Comparison of ENCODE assay signal across 8 mouse cellular contexts in the genomic region with DNA sequence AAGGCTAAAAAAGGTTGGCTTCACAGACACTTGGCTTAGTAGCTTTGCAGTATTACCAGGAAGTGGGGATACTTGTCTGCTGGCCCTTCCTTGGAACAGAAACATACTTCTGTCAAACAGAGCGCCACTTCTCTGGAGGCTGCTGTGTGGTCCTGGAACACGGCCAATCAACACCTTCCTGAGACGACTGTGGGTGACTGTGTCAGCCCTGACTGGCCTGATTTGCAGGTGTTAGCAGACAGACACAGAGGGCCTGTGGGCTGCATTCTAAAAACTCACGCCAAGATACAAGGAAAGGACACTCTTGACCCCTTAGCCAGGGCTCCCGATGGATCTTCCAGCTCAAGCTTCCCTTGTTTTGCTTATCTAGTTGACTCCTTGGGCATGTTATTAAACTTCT. TPM values are rescaled to one million over a fixed set of nuclear protein-coding genes. Genes with fewer than 3 reads are reported as not detected.
A peak's percentile ranks its signal among the peaks of the same experiment; 100 is the strongest.
DNase-seq lines count a peak whose midpoint lies in the region; ATAC-seq and TF ChIP-seq lines count a peak whose summit lies in the region.

No protein-coding gene starts in this region.

- DNase-seq in heart, postnatal 36 days, result no peak
- DNase-seq in midbrain, embryonic 10.5 days (ENCODE audit: low spot score), result no peak
- no peak for DNase-seq in limb, embryonic 14.5 days (ENCODE audit: low spot score)
- no peak for DNase-seq in left cerebral cortex, adult 11 months (ENCODE audit: low spot score)
- no peak for DNase-seq in cerebellum, postnatal 4 days (ENCODE audit: low spot score in 2 of 2)

- WGBS in heart, embryonic 14.5 days, result 32% methylated on average over 5 of the region's 5 CpGs
- 93% methylated on average over 5 of the region's 5 CpGs for WGBS in midbrain, embryonic 10.5 days
- 81% methylated on average over 5 of the region's 5 CpGs for WGBS in midbrain, embryonic 16.5 days
- 62% methylated on average over 5 of the region's 5 CpGs for WGBS in limb, embryonic 14.5 days
- 66% methylated on average over 5 of the region's 5 CpGs for WGBS in stomach, embryonic 14.5 days

- no peak overlapping the region for H3K4me2 ChIP-seq in heart, embryonic 14.5 days (ENCODE audit: low read length)
- H3K4me2 ChIP-seq in midbrain, embryonic 16.5 days (ENCODE audit: low read length), result no peak overlapping the region
- no peak overlapping the region for H3K4me2 ChIP-seq in limb, embryonic 14.5 days (replicated peaks; ENCODE audit: low read depth, low read length, severe bottlenecking)
- H3K4me2 ChIP-seq in stomach, embryonic 14.5 days (replicated peaks; ENCODE audit: low read depth, low read length), result no peak overlapping the region

- peaks cover 15% of the 10 kb centered on the region for H3K36me3 ChIP-seq in heart, embryonic 14.5 days (ENCODE audit: control insufficient read depth, insufficient read depth, low read length)
- H3K36me3 ChIP-seq in midbrain, embryonic 10.5 days, result peaks cover 25% of the 10 kb centered on the region
- no peaks in the 10 kb centered on the region; the same call in 1 of the 2 replicates for H3K36me3 ChIP-seq in midbrain, embryonic 16.5 days (ENCODE audit: control insufficient read depth, insufficient read depth, low read length)
- peaks cover 17% of the 10 kb centered on the region for H3K36me3 ChIP-seq in limb, embryonic 14.5 days (ENCODE audit: control insufficient read depth, insufficient read depth, low read length)
- peaks cover 2% of the 10 kb centered on the region for H3K36me3 ChIP-seq in stomach, embryonic 14.5 days (ENCODE audit: control insufficient read depth, insufficient read depth, low read length)

- H3K27ac ChIP-seq in heart, embryonic 14.5 days (replicated peaks in 1 of 2; ENCODE audit: control insufficient read depth in 1 of 2, insufficient read depth in 1 of 2, low read depth in 2 of 2, low read length in 2 of 2), result peak overlapping the region; percentile 96 to 97
- 0 out of 2 replicates have a peak overlapping the region, but pooled peaks have one; percentile 99 for H3K27ac ChIP-seq in midbrain, embryonic 10.5 days (replicated peaks)
- no peak overlapping the region for H3K27ac ChIP-seq in midbrain, embryonic 16.5 days (ENCODE audit: low read length)
- peak overlapping the region; percentile 98; the same call in 1 of the 2 replicates for H3K27ac ChIP-seq in limb, embryonic 14.5 days (replicated peaks; ENCODE audit: low read depth, low read length)
- peak overlapping the region; percentile 97; the same call in 1 of the 2 replicates for H3K27ac ChIP-seq in stomach, embryonic 14.5 days (ENCODE audit: low read length)

- peaks cover 3% of the 10 kb centered on the region; the same call in 1 of the 2 replicates for H3K9me3 ChIP-seq in heart, embryonic 14.5 days (ENCODE audit: control insufficient read depth, low read length)
- H3K9me3 ChIP-seq in midbrain, embryonic 10.5 days (replicated peaks), result no peaks in the 10 kb centered on the region; the same call in 1 of the 2 replicates
- H3K9me3 ChIP-seq in midbrain, embryonic 16.5 days (replicated peaks; ENCODE audit: control insufficient read depth, low read length, poor library complexity, severe bottlenecking), result no peaks in the 10 kb centered on the region
- H3K9me3 ChIP-seq in limb, embryonic 14.5 days (ENCODE audit: control insufficient read depth, low read length), result no peaks in the 10 kb centered on the region
- H3K9me3 ChIP-seq in stomach, embryonic 14.5 days (ENCODE audit: control insufficient read depth, low read depth, low read length), result no peaks in the 10 kb centered on the region

- no peak overlapping the region for H3K4me3 ChIP-seq in heart, embryonic 14.5 days (ENCODE audit: control insufficient read depth in 1 of 2, insufficient read depth in 1 of 2, low read depth in 1 of 2, low read length in 2 of 2)
- 0 out of 2 replicates have a peak overlapping the region, but pooled peaks have one; percentile 88 for H3K4me3 ChIP-seq in midbrain, embryonic 10.5 days
- no peak overlapping the region for H3K4me3 ChIP-seq in midbrain, embryonic 16.5 days (ENCODE audit: low read depth, low read length)
- no peak overlapping the region for H3K4me3 ChIP-seq in limb, embryonic 14.5 days (replicated peaks; ENCODE audit: low read length)
- no peak overlapping the region for H3K4me3 ChIP-seq in stomach, embryonic 14.5 days (ENCODE audit: low read depth, low read length)

- no peak overlapping the region for H3K9ac ChIP-seq in heart, embryonic 14.5 days (ENCODE audit: low read length)
- H3K9ac ChIP-seq in midbrain, embryonic 16.5 days (ENCODE audit: low read depth, low read length), result no peak overlapping the region
- H3K9ac ChIP-seq in limb, embryonic 14.5 days (ENCODE audit: low read depth, low read length, severe bottlenecking), result no peak overlapping the region
- H3K9ac ChIP-seq in stomach, embryonic 14.5 days (replicated peaks; ENCODE audit: low read depth, low read length), result no peak overlapping the region

- intact Hi-C loops in heart, postnatal 36 days (cut with DNase I), result loop anchor here (10.0 kb wide), 1 partner anchor 190 kb away; a partner anchor contains a TSS

- ATAC-seq in heart, embryonic 14.5 days (ENCODE audit: insufficient number of reproducible peaks, insufficient read depth, low FRiP score, low read depth), result no peak
- ATAC-seq in midbrain, embryonic 16.5 days, result no peak
- no peak for ATAC-seq in limb, embryonic 14.5 days (ENCODE audit: low FRiP score, low read depth)
- ATAC-seq in stomach, embryonic 14.5 days (ENCODE audit: insufficient number of reproducible peaks, insufficient read depth, low FRiP score, low read depth), result no peak

- no peak for TF ChIP-seq POLR2A in limb, embryonic 14.5 days (IDR thresholded peaks at IDR 0.05; ENCODE audit: borderline replicate concordance, extremely low read depth, insufficient read depth, insufficient read length)

- H3K4me1 ChIP-seq in heart, embryonic 14.5 days (ENCODE audit: control insufficient read depth in 2 of 2, insufficient read depth in 2 of 2, low read length in 2 of 2), result peaks cover 15 to 19% of the 10 kb centered on the region in 2 experiments
- peaks cover 19% of the 10 kb centered on the region for H3K4me1 ChIP-seq in midbrain, embryonic 10.5 days
- H3K4me1 ChIP-seq in midbrain, embryonic 16.5 days (ENCODE audit: control insufficient read depth, insufficient read depth, low read length), result peaks cover 19% of the 10 kb centered on the region
- H3K4me1 ChIP-seq in limb, embryonic 14.5 days (ENCODE audit: control insufficient read depth, insufficient read depth, low read length), result peaks cover 14% of the 10 kb centered on the region
- H3K4me1 ChIP-seq in stomach, embryonic 14.5 days (ENCODE audit: control insufficient read depth, insufficient read depth, low read length), result peaks cover 12% of the 10 kb centered on the region

- H3K27me3 ChIP-seq in heart, embryonic 14.5 days (ENCODE audit: control insufficient read depth, insufficient read depth, low read length), result no peaks in the 10 kb centered on the region
- no peaks in the 10 kb centered on the region for H3K27me3 ChIP-seq in midbrain, embryonic 10.5 days (ENCODE audit: low read depth, poor library complexity, severe bottlenecking)
- no peaks in the 10 kb centered on the region for H3K27me3 ChIP-seq in midbrain, embryonic 16.5 days (ENCODE audit: control insufficient read depth, insufficient read depth, low read depth, low read length)
- no peaks in the 10 kb centered on the region for H3K27me3 ChIP-seq in limb, embryonic 14.5 days (ENCODE audit: control insufficient read depth, insufficient read depth, low read length)
- H3K27me3 ChIP-seq in stomach, embryonic 14.5 days (ENCODE audit: control insufficient read depth, insufficient read depth, low read length), result no peaks in the 10 kb centered on the region

RNA-seq across cellular contexts. Expression of a gene that starts 0.9 kb away (rescaled TPM):
- 144 and 156 TPM in 2 replicates for polyA plus RNA-seq in heart, embryonic 14.5 days (2014; fragmentation: Nextera tagmentation; extraction: Ambion mirVana)
- 10 to 100 TPM; 52.9 to 58.9 TPM for total RNA-seq in heart, postnatal 36 days (2021)
- polyA plus RNA-seq in midbrain, embryonic 10.5 days (2016; fragmentation: Nextera tagmentation; extraction: Ambion mirVana), result 403 and 425 TPM in 2 replicates
- 315 and 350 TPM in 2 replicates for polyA plus RNA-seq in midbrain, embryonic 16.5 days (2015; fragmentation: Nextera tagmentation; extraction: Ambion mirVana)
- polyA plus RNA-seq in limb, embryonic 14.5 days (2012; rRNA removed), result 466 and 472 TPM in 2 replicates
- 328 and 351 TPM in 2 replicates for polyA plus RNA-seq in limb, embryonic 14.5 days (2014; fragmentation: Nextera tagmentation; extraction: Ambion mirVana)
- 324 and 346 TPM in 2 replicates for polyA plus RNA-seq in stomach, embryonic 14.5 days (2014; fragmentation: Nextera tagmentation; extraction: Ambion mirVana)

RNA-seq across cellular contexts. Expression of a gene that starts 1.0 kb away (rescaled TPM):
- 2.9 TPM in 1 of 2 replicates, not detected in the other for polyA plus RNA-seq in heart, embryonic 14.5 days (2014; fragmentation: Nextera tagmentation; extraction: Ambion mirVana)
- total RNA-seq in heart, postnatal 36 days (2021), result 10 to 100 TPM; 10.6 to 17.6 TPM
- polyA plus RNA-seq in midbrain, embryonic 10.5 days (2016; fragmentation: Nextera tagmentation; extraction: Ambion mirVana), result 2.2 and 2.4 TPM in 2 replicates
- polyA plus RNA-seq in midbrain, embryonic 16.5 days (2015; fragmentation: Nextera tagmentation; extraction: Ambion mirVana), result 1.5 and 2.9 TPM in 2 replicates
- 1.8 and 8.4 TPM in 2 replicates for polyA plus RNA-seq in limb, embryonic 14.5 days (2012; rRNA removed)
- 1.9 and 5.8 TPM in 2 replicates for polyA plus RNA-seq in limb, embryonic 14.5 days (2014; fragmentation: Nextera tagmentation; extraction: Ambion mirVana)
- 6.5 TPM in 1 of 2 replicates, not detected in the other for polyA plus RNA-seq in stomach, embryonic 14.5 days (2014; fragmentation: Nextera tagmentation; extraction: Ambion mirVana)

RNA-seq across cellular contexts. Expression of a gene that starts 17.1 kb away (rescaled TPM):
- 50.4 and 53.0 TPM in 2 replicates for polyA plus RNA-seq in heart, embryonic 14.5 days (2014; fragmentation: Nextera tagmentation; extraction: Ambion mirVana)
- 10 to 100 TPM; 65.2 to 73.4 TPM for total RNA-seq in heart, postnatal 36 days (2021)
- 104 and 107 TPM in 2 replicates for polyA plus RNA-seq in midbrain, embryonic 10.5 days (2016; fragmentation: Nextera tagmentation; extraction: Ambion mirVana)
- 80.9 and 81.8 TPM in 2 replicates for polyA plus RNA-seq in midbrain, embryonic 16.5 days (2015; fragmentation: Nextera tagmentation; extraction: Ambion mirVana)
- 55.1 and 59.8 TPM in 2 replicates for polyA plus RNA-seq in limb, embryonic 14.5 days (2012; rRNA removed)
- polyA plus RNA-seq in limb, embryonic 14.5 days (2014; fragmentation: Nextera tagmentation; extraction: Ambion mirVana), result 57.4 and 58.6 TPM in 2 replicates
- 41.5 and 44.3 TPM in 2 replicates for polyA plus RNA-seq in stomach, embryonic 14.5 days (2014; fragmentation: Nextera tagmentation; extraction: Ambion mirVana)

RNA-seq across cellular contexts. Expression of a gene that starts 23.4 kb away (rescaled TPM):
- polyA plus RNA-seq in heart, embryonic 14.5 days (2014; fragmentation: Nextera tagmentation; extraction: Ambion mirVana), result 128 and 133 TPM in 2 replicates
- 100 to 1,000 TPM; 137 to 138 TPM for total RNA-seq in heart, postnatal 36 days (2021)
- polyA plus RNA-seq in midbrain, embryonic 10.5 days (2016; fragmentation: Nextera tagmentation; extraction: Ambion mirVana), result 67.0 and 69.9 TPM in 2 replicates
- polyA plus RNA-seq in midbrain, embryonic 16.5 days (2015; fragmentation: Nextera tagmentation; extraction: Ambion mirVana), result 63.6 and 70.8 TPM in 2 replicates
- 117 and 122 TPM in 2 replicates for polyA plus RNA-seq in limb, embryonic 14.5 days (2012; rRNA removed)
- 138 and 147 TPM in 2 replicates for polyA plus RNA-seq in limb, embryonic 14.5 days (2014; fragmentation: Nextera tagmentation; extraction: Ambion mirVana)
- 198 and 200 TPM in 2 replicates for polyA plus RNA-seq in stomach, embryonic 14.5 days (2014; fragmentation: Nextera tagmentation; extraction: Ambion mirVana)
